Mouse (Mus musculus): ENCODE measurements around the gene Igfbp2. TPM values are rescaled to one million over a fixed set of nuclear protein-coding genes. Genes with fewer than 3 reads are reported as not detected.
A peak's percentile ranks its signal among the peaks of the same experiment; 100 is the strongest.

Igfbp2 gene
- polyA plus RNA-seq, 1 experiment from 2014 or later = 561 TPM

- DNase-seq (ENCODE audit: low spot score) (no peak), ATAC-seq (ENCODE audit: low FRiP score) (no peak)
- Histone ChIP-seq H3K9ac (ENCODE audit: low read depth, low read length) (no peak overlapping the region), H3K27me3 (ENCODE audit: control insufficient read depth, insufficient read depth, low read length) (no peaks in the 10 kb centered on the region), H3K4me1 (replicated peaks; ENCODE audit: control insufficient read depth, insufficient read depth, low read length) (0 out of 2 replicates have a peak, but pooled peaks cover 3% of the 10 kb centered on the region), H3K4me2 (replicated peaks; ENCODE audit: low read depth, low read length) (no peak overlapping the region), H3K27ac (ENCODE audit: low read depth, low read length) (no peak overlapping the region), H3K9me3 (ENCODE audit: control insufficient read depth, low read length) (no peaks in the 10 kb centered on the region), H3K36me3 (ENCODE audit: control insufficient read depth, insufficient read depth, low read length) (no peaks in the 10 kb centered on the region), H3K4me3 (ENCODE audit: low read depth, low read length) (no peak overlapping the region)
- 92% methylated on average over 2 of the region's 2 CpGs for WGBS
Measured at GRCm38 (mm10) chr1:72860502-72860901, 36.2 kb downstream of the Igfbp2 start.

- Histone ChIP-seq H3K9ac (ENCODE audit: low read depth, low read length) (no peak overlapping the region), H3K4me3 (ENCODE audit: low read depth, low read length) (no peak overlapping the region), H3K27me3 (ENCODE audit: control insufficient read depth, insufficient read depth, low read length) (no peaks in the 10 kb centered on the region), H3K36me3 (ENCODE audit: control insufficient read depth, insufficient read depth, low read length) (no peaks in the 10 kb centered on the region), H3K27ac (ENCODE audit: low read depth, low read length) (no peak overlapping the region), H3K4me1 (replicated peaks; ENCODE audit: control insufficient read depth, insufficient read depth, low read length) (0 out of 2 replicates have a peak, but pooled peaks cover 3% of the 10 kb centered on the region), H3K4me2 (replicated peaks; ENCODE audit: low read depth, low read length) (no peak overlapping the region), H3K9me3 (ENCODE audit: control insufficient read depth, low read length) (no peaks in the 10 kb centered on the region)
- no peak for ATAC-seq (ENCODE audit: low FRiP score)
- 76% methylated on average over 2 of the region's 2 CpGs for WGBS
- no peak for DNase-seq (ENCODE audit: low spot score)
Measured at GRCm38 (mm10) chr1:72861702-72862101, 37.4 kb downstream of the Igfbp2 start.

- WGBS = 91% methylated on average over 21 of the region's 21 CpGs
- Histone ChIP-seq H3K27ac (ENCODE audit: low read depth, low read length) (no peak overlapping the region), H3K9ac (ENCODE audit: low read depth, low read length) (no peak overlapping the region), H3K36me3 (ENCODE audit: control insufficient read depth, insufficient read depth, low read length) (no peaks in the 10 kb centered on the region), H3K9me3 (ENCODE audit: control insufficient read depth, low read length) (no peaks in the 10 kb centered on the region), H3K27me3 (ENCODE audit: control insufficient read depth, insufficient read depth, low read length) (no peaks in the 10 kb centered on the region), H3K4me1 (replicated peaks; ENCODE audit: control insufficient read depth, insufficient read depth, low read length) (0 out of 2 replicates have a peak, but pooled peaks cover 3% of the 10 kb centered on the region), H3K4me2 (replicated peaks; ENCODE audit: low read depth, low read length) (no peak overlapping the region), H3K4me3 (ENCODE audit: low read depth, low read length) (no peak overlapping the region)
- DNase-seq (ENCODE audit: low spot score) (no peak), ATAC-seq (ENCODE audit: low FRiP score) (no peak)
Measured at GRCm38 (mm10) chr1:72862248-72862647, 37.9 kb downstream of the Igfbp2 start.

GRCm38 (mm10) chr1:72863692-72864091, 39.4 kb downstream of the Igfbp2 start:
- Histone ChIP-seq H3K9me3 (ENCODE audit: control insufficient read depth, low read length) (no peaks in the 10 kb centered on the region), H3K36me3 (ENCODE audit: control insufficient read depth, insufficient read depth, low read length) (no peaks in the 10 kb centered on the region), H3K4me1 (replicated peaks; ENCODE audit: control insufficient read depth, insufficient read depth, low read length) (peaks cover 7% of the 10 kb centered on the region), H3K9ac (ENCODE audit: low read depth, low read length) (no peak overlapping the region), H3K4me2 (replicated peaks; ENCODE audit: low read depth, low read length) (no peak overlapping the region), H3K27ac (ENCODE audit: low read depth, low read length) (no peak overlapping the region), H3K4me3 (ENCODE audit: low read depth, low read length) (no peak overlapping the region), H3K27me3 (ENCODE audit: control insufficient read depth, insufficient read depth, low read length) (no peaks in the 10 kb centered on the region)
- no peak for ATAC-seq (ENCODE audit: low FRiP score)
- DNase-seq (ENCODE audit: low spot score) = no peak
- 83% methylated on average over 8 of the region's 8 CpGs for WGBS

GRCm38 (mm10) chr1:72864272-72864671, 40.0 kb downstream of the Igfbp2 start:
- no peak overlapping the region for H3K4me2 ChIP-seq (replicated peaks; ENCODE audit: low read depth, low read length)
- H3K4me1 ChIP-seq (replicated peaks; ENCODE audit: control insufficient read depth, insufficient read depth, low read length) = peaks cover 8% of the 10 kb centered on the region
- H3K9ac ChIP-seq (ENCODE audit: low read depth, low read length) = no peak overlapping the region
- no peak for DNase-seq (ENCODE audit: low spot score)
- no peak for ATAC-seq (ENCODE audit: low FRiP score)
- no peaks in the 10 kb centered on the region for H3K27me3 ChIP-seq (ENCODE audit: control insufficient read depth, insufficient read depth, low read length)
- no peak overlapping the region for H3K4me3 ChIP-seq (ENCODE audit: low read depth, low read length)
- H3K9me3 ChIP-seq (ENCODE audit: control insufficient read depth, low read length) = no peaks in the 10 kb centered on the region
- WGBS = 77% methylated on average over 3 of the region's 3 CpGs
- no peaks in the 10 kb centered on the region for H3K36me3 ChIP-seq (ENCODE audit: control insufficient read depth, insufficient read depth, low read length)
- no peak overlapping the region for H3K27ac ChIP-seq (ENCODE audit: low read depth, low read length)

- Histone ChIP-seq H3K4me3 (ENCODE audit: low read depth, low read length) (no peak overlapping the region), H3K9ac (ENCODE audit: low read depth, low read length) (no peak overlapping the region), H3K4me2 (replicated peaks; ENCODE audit: low read depth, low read length) (no peak overlapping the region), H3K27me3 (ENCODE audit: control insufficient read depth, insufficient read depth, low read length) (no peaks in the 10 kb centered on the region), H3K4me1 (replicated peaks; ENCODE audit: control insufficient read depth, insufficient read depth, low read length) (peaks cover 8% of the 10 kb centered on the region), H3K27ac (ENCODE audit: low read depth, low read length) (no peak overlapping the region), H3K36me3 (ENCODE audit: control insufficient read depth, insufficient read depth, low read length) (no peaks in the 10 kb centered on the region), H3K9me3 (ENCODE audit: control insufficient read depth, low read length) (no peaks in the 10 kb centered on the region)
- peak; percentile 90 for DNase-seq (ENCODE audit: low spot score)
- WGBS = 18% methylated on average over 6 of the region's 6 CpGs
- peak; percentile 50 for ATAC-seq (ENCODE audit: low FRiP score)
Measured at GRCm38 (mm10) chr1:72865900-72866299, 41.6 kb downstream of the Igfbp2 start.

- 71% methylated on average over 5 of the region's 5 CpGs for WGBS
- Histone ChIP-seq H3K4me1 (replicated peaks; ENCODE audit: control insufficient read depth, insufficient read depth, low read length) (peaks cover 8% of the 10 kb centered on the region), H3K9me3 (ENCODE audit: control insufficient read depth, low read length) (no peaks in the 10 kb centered on the region), H3K4me3 (ENCODE audit: low read depth, low read length) (no peak overlapping the region), H3K9ac (ENCODE audit: low read depth, low read length) (no peak overlapping the region), H3K4me2 (replicated peaks; ENCODE audit: low read depth, low read length) (no peak overlapping the region), H3K36me3 (ENCODE audit: control insufficient read depth, insufficient read depth, low read length) (no peaks in the 10 kb centered on the region), H3K27ac (ENCODE audit: low read depth, low read length) (no peak overlapping the region), H3K27me3 (ENCODE audit: control insufficient read depth, insufficient read depth, low read length) (no peaks in the 10 kb centered on the region)
- ATAC-seq (ENCODE audit: low FRiP score) (no peak), DNase-seq (ENCODE audit: low spot score) (no peak)
Measured at GRCm38 (mm10) chr1:72866417-72866816, 42.1 kb downstream of the Igfbp2 start.

GRCm38 (mm10) chr1:72867346-72867745, 43.0 kb downstream of the Igfbp2 start:
- no peaks in the 10 kb centered on the region for H3K36me3 ChIP-seq (ENCODE audit: control insufficient read depth, insufficient read depth, low read length)
- no peak overlapping the region for H3K27ac ChIP-seq (ENCODE audit: low read depth, low read length)
- no peak overlapping the region for H3K4me2 ChIP-seq (replicated peaks; ENCODE audit: low read depth, low read length)
- DNase-seq (ENCODE audit: low spot score) (no peak), ATAC-seq (ENCODE audit: low FRiP score) (no peak)
- no peak overlapping the region for H3K9ac ChIP-seq (ENCODE audit: low read depth, low read length)
- peaks cover 8% of the 10 kb centered on the region for H3K4me1 ChIP-seq (replicated peaks; ENCODE audit: control insufficient read depth, insufficient read depth, low read length)
- H3K27me3 ChIP-seq (ENCODE audit: control insufficient read depth, insufficient read depth, low read length) = no peaks in the 10 kb centered on the region
- 25% methylated on average over 1 of the region's 1 CpGs for WGBS
- H3K9me3 ChIP-seq (ENCODE audit: control insufficient read depth, low read length) = no peaks in the 10 kb centered on the region
- H3K4me3 ChIP-seq (ENCODE audit: low read depth, low read length) = no peak overlapping the region

- no peak overlapping the region for H3K27ac ChIP-seq (ENCODE audit: low read depth, low read length)
- H3K4me3 ChIP-seq (ENCODE audit: low read depth, low read length) = no peak overlapping the region
- H3K36me3 ChIP-seq (ENCODE audit: control insufficient read depth, insufficient read depth, low read length) = no peaks in the 10 kb centered on the region
- peaks cover 8% of the 10 kb centered on the region for H3K4me1 ChIP-seq (replicated peaks; ENCODE audit: control insufficient read depth, insufficient read depth, low read length)
- WGBS = 78% methylated on average over 10 of the region's 10 CpGs
- no peak overlapping the region for H3K9ac ChIP-seq (ENCODE audit: low read depth, low read length)
- no peaks in the 10 kb centered on the region for H3K27me3 ChIP-seq (ENCODE audit: control insufficient read depth, insufficient read depth, low read length)
- no peak overlapping the region for H3K4me2 ChIP-seq (replicated peaks; ENCODE audit: low read depth, low read length)
- DNase-seq (ENCODE audit: low spot score) (no peak), ATAC-seq (ENCODE audit: low FRiP score) (no peak)
- no peaks in the 10 kb centered on the region for H3K9me3 ChIP-seq (ENCODE audit: control insufficient read depth, low read length)
Measured at GRCm38 (mm10) chr1:72868429-72869215, 44.3 kb downstream of the Igfbp2 start.

All from hindbrain, embryonic 11.5 days (tissue).